Mouse (Mus musculus) adrenal gland (tissue): ENCODE measurements at regions not wholly inside any gene's neighbourhood (a gene's known extent, or its start where the extent isn't known, plus 50 kb on each side); places are given as distances from the start of the nearest gene placed in this dataset.

Experiments used
- intact Hi-C: fragments of 180-260 bp; cut with DNase I; formaldehyde crosslinking; loops from one replicate; pipeline ENCODE4 v1.15.1; 2025

DNA sequence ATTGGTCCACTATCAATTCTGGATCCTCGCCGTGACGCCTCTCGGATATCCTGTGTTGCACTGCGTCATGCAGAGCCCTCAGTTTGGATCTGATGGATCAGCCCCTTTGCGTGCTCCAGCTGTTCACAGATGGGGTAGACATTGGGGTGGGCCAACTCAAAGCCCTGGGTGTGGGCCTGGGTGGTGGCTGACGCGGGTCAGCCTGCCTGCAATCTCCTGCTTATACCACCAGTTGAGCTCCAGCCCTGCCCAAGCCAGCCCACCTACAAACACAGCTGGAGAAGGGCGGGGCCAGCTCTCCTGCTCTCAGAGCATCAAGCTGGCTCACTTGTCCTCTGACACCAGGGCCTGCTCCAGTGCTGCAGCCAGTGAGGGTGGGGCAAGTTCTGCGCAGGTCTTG, 73.1 kb downstream of the Rps15a start:
- intact Hi-C loops, result no loop called here

DNA sequence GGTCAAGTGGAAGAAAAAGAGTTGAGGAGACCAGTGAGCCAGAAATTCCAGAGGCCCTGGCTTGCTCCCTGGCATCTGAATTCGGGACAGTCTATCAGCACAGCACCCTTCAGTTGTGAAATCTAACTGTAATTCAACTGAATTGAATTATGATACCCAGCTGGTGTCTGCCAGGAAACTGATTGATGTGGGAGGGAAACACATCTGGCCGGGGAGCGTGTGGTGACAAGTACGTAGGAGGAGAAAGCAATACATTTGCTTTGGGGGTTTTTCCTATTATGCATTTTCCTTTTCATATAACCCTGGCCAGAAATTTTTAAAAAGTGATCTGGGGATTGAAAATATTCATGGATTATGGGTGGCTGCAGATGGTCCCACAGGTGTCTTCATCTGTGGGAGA, 76.1 kb downstream of the Rps15a start:
- intact Hi-C loops, result no loop called here

DNA sequence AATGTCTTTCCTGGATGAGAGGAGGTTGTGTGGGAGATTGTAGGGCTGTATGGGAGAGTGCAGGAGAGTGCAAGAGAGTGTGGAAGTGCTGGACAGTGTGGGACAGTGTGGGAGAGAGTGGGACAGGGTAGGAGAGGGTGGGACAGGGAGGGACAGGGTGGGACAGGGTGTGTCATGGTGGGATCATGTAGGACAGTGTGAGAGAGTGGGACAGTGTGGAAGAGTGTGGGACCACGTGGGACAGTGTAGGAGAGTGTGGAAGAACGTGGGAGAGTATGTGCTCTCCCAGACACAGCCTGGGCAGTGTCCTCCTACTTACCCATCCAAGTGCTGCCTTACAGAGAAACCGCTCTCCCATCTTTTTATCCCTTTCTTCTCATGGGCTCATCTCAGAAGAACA, 78.9 kb downstream of the Rps15a start:
- intact Hi-C loops, result no loop called here

DNA sequence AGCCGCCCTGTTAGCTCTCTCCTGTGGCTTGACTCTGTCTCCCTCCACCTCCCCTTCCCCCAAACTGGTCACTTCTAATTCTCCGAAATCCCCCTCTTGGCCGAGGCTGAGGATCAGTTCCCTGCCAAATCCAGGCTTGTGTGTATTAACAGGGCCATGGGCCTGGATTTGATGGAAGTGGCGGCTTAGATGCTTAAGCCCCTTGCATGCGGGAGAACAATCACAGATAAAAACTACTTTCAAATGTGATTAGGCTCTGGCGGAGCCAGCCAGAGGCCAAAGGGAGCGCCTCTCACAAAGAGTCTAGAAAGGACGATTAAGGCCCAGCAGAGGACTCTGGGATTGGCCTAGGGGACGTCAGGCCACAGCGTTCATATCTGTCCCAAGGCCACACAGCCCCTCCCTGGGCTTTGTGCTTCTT, 89.9 kb downstream of the Rps15a start:
- intact Hi-C loops, result no loop called here

DNA sequence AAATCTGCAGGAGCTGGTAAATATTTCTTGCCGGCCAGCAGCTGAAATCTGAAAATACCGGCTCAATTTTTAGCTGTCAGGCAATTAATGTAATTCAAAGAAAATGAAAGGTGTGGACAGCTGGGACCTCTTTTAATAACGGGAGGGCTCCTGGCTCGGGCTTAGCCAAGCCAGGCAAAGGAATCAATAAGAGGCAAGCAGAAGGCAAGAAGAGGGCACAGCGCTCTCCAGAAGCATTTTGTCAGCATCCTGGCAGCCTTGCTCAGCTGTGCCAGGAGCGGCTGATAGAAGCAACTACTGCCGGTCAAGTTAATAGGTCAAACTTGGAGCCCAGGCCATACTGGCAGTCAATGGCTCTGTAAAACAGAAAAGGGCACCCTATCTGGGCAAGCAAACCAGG, 111.4 kb downstream of the Rps15a start:
- intact Hi-C loops, result no loop called here

DNA sequence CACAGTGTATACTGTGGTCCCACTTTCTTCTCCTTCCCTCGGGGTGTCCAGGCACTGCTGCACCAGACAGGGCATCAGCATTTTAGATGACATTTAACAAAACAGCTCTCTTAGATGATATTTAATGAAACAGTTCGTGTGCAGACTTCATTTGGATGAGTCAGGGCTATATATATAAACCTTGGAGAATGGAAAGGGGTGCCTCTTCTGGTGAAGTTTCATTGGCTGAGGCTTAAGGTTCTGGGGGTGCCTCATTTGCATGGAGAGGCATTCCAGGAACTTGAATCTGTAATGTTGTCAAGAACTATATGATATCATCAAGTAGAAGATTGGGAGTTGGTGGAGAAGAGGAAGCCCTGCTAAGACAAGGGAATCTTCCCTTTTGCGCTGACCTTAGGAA, 114.1 kb downstream of the Rps15a start:
- intact Hi-C loops, result no loop called here

DNA sequence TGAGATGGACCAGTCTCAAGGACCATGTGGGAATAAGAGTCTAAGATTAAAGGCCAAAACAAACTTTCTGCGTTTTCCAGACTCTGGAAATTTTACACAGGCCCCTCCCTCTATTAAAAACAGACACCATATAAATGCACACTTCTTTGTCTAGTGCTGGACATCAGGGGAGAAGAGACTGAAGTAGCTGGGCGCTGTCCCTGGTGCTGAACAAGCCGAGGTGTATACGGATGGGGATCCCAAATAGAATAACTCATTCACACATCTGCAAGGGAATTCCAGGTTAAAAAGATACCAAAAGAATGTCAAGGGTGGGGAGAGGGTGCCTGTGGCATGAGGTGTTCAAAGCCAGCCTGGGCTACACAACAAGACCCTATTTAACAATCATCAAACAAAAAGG, 114.9 kb downstream of the Rps15a start:
- intact Hi-C loops, result no loop called here

DNA sequence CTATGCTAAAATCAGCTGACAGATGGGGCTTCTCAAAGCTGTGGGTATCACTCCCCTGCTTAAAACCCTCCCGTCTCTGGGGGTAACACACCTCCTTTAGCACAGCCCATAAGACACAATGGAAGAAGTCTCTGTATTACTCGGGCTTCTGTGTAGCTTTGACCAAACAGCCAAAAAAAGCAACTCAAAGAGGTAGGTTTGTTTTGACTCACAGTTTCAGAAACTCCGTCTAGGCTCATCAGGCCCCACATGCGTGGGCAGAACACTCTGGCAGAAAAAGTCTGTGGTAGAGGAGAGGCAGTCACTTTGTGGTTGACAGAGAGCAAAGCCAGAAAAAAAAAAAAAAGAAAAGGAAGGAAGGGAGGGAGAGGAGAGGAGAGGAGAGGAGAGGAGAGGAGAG, 133.8 kb downstream of the Rps15a start:
- intact Hi-C loops, result no loop called here

DNA sequence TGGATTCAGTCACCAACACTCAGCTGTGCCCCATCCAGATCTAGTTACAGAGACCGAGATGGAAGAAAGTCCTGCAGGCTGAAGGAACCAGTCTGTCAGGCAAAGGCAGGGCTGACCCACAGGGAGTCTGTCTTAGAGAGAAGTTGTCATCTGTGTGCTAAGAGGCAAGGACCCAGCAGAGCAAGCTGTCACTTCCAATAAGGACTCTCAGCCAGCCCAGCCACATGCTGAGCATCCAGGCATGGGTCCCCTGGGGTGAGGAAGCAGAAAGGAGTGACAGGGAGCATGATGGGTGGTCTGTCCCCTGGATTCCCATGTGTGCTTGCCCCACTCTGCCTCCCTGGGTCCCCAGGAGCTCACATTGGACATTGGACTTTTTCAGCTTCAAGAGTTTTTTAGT, 144.8 kb downstream of the Rps15a start:
- intact Hi-C loops, result no loop called here

DNA sequence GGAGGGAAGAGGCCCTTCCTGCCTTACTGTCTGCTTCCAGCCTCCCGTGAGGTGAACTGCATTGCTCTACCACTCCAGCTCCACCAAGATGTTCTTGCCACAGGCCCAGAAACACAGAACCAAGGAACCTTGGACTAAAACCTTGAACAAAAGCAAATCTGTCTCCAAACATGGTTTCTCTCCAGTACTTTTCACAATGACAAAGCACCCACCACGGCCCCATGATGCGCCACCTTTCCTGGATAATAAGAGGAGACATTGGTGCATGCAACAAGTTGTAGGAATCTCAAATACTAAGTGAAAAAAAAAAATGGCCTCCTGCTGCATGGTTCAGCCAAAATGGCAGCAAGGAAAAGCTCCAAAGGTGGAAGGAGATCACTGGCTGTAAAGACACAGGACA, 172.6 kb downstream of the Rps15a start:
- intact Hi-C loops, result no loop called here

DNA sequence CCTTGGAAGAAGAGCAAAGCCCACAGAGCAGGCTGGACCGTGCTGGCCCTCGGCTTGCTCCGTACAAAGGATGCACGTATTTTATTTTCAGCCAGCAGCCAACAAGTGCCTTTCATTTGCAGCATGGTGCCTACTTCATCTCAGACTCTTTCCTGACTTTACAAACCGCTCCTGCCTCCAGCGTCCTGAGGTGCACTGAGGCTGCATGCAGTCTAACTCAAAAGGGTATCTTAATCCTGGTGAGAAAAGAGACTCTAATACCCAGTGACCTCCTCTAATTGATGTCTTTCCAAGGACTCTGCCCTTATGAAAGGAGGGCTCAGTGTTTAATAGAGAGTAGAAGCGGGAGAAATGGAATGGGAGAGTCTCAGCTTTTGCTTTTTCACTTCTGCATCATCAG, 176.4 kb downstream of the Rps15a start:
- intact Hi-C loops, result no loop called here

DNA sequence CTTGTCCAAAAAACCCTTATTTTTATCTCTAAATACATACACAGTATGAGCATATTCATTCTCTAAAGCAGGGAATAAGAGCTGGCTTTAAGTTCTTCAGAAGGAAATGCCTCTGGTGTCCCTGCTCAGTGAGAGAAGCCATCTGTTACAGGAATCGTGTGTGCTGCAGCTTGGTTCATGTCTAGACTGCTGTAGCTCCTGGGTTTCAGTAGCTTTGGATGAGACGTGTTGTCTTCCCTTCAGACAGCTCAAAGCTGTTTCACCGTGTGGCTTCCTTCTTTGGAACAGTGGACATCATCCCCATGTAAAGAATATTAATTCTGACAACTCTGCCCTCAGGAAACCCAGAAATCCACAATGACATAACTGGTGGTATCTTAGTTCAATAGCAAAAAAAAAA, 181.1 kb downstream of the Rps15a start:
- intact Hi-C loops, result no loop called here

DNA sequence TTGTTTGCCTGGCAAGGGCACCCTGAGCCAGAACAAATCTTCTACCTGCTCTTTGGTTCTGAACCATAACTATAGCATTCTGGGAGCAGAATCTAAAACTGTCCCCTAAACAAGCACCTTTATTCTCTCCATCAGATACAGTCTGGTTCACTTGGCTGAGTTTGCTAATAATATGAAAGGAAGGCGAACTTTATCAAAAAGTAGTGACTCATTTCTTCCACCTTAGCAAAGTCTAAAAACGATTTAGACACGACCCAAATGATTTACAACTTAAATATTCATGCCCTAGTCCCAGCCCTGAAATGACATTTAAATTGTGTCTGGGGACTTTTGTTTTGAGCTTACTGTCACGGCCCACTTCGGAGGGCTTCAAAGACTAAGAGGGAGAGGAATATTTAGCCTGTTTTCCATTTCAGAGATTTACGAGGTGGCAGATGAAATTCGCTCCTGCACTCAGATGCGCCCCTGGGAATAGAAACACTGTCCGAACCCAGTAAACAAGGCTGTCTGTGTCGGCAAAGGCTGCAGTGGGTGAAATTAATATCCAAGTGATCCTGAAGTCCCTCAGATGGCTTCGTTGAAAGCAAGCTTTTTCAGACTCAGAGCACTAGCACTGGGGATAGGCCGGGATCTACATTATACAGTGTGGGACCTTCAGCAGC, 184.6 kb downstream of the Rps15a start:
- intact Hi-C loops, result no loop called here

DNA sequence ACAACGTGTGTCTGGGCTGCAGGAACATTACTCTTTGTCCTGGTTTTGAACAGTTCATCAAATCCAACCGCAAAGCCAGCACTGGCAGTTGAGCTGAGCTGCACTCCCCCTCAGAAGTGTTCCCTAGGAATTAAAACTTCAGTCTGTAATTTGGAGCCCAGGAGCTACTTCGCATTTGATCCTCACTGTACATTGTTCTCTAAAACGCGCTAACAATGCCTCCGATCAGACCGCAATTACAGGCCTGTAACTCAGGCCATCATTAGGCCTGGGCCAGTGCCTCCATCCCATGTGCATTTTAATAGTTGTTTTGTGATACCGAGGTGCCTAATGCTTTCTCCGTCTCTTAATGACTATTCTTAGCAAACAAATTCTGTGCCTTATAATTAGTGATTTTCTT, 185.6 kb downstream of the Rps15a start:
- intact Hi-C loops, result no loop called here

DNA sequence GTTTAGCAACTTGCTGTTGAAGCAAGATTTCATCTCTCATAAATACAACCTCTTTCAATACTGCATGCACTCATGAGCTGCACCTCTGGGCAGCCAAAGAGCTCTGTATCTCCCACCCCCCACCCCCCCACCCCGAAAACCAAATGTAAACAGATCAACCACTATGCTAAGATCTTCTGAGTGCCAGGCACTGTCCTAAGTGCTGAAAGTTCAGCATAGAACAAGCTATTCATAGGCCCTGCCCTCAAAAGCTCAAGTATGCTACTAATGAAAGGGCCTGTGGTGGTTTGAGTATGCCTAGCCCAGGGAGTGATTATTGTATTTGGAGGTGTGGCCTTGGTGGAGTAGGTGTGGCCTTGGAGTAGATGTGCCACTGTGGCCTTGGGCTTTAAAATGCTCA, 189.6 kb downstream of the Rps15a start:
- intact Hi-C loops, result no loop called here

DNA sequence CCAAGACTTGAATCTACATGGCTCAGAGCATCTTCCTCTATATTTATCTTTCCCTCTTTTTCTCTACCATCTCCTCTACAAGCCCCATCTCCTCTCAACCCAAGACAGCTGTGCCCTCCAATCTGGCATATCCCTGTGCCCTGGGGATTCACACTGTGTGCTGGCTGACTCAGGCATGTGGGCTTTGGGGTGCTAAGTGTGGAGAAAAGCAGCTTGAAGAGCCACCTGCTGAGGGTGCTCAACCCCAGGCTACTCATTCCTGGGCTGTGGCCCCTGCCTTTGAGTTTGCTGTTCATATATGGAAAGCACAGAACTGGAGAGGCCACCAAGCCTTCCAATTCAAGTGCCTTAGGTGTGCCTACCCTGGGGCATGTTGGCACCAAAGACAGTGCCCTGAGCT, 193.7 kb downstream of the Rps15a start:
- intact Hi-C loops, result no loop called here

DNA sequence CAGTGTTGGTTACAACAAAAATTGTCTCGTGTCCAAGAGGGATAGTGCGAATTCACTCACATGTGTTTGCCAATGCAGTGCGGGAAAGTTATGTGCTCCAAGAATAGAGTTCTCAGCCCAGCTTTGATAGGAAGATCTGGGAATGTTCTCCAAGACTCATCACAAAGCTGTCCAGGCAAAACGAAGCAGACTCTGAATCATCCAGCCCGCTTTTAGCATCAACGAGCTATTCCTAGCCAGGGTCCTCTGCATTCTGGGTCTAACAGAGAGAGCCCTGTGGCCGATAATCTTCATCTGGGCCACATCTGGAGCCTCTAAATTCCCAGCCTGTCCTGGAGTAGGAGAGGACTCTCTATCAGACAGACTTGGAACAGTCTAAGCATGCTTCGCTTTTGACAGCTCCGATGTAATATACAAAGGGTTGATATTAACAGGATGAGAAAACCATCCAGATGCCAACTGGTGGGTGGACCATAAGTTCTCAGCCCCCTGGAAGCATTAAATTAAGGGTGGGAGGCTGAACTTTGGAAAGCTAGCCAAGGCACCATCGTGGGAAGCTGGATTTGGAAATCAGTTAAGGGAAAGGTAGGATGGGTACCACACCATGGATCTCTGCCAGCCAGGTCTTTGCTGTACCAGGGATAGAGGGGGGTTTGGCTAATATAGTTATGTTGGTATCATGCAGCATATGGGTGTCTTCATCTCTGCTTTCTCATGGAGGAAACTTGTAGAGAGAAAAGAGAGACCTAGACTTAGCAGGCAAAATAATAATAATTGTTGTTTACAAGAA, 197.6 kb downstream of the Rps15a start:
- intact Hi-C loops, result no loop called here

DNA sequence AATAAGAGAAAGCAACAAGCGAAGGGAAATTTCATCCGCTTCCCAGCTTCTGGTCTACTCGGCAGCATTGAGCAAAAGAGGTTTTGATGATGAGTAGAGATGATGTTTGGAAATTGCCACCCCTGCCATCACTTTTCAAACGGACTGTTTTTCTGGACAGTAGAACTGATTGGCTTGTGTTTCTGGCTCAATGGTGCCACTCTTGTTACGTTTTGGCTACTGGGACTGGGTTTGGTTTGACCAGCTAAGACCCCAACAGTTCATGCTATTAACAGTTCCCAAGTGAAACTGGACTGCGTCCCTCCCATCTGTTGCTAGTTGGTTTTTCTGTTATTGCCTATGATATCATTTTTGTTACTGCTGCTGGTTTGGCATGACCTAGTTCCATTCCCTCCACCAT, 199.1 kb downstream of the Rps15a start:
- intact Hi-C loops, result no loop called here

DNA sequence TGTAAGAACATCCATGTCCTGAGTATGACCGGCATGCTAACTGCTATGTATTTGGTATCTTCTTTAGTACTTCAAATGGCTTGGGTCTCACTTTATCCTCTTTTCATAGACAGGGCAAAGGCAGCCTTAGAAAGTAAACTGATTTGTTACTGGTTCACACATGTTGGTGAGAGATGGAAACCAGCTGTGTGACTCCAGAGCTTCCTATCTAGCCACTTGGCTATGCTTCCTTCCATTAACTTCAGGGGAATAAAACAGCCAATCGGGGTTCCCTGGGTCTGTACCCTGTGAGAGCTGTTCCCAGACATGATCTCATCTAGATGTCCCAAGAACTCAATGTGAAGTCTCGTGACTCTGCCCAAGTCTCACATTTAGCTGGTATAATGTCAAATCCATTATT, 203.5 kb downstream of the Rps15a start:
- intact Hi-C loops, result no loop called here

DNA sequence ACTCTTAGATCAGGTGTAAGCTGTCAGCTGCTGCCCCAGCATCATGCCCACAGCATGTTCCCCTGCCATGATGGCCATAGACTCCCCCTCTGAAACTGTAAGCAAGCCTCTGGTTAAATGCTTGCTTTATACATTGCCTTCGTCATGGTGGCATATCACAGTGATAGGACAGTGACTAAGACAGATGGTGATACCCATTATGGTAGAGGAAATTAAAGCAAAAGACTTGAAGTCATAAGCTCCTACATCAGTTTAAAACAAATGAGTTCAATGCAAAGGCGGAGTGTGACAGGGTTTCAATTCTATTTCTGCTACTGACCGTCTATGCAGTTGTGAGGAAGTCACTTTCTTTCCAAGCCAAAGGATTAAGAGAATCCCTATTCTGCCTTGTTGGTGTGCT, 204.9 kb downstream of the Rps15a start:
- intact Hi-C loops, result no loop called here

DNA sequence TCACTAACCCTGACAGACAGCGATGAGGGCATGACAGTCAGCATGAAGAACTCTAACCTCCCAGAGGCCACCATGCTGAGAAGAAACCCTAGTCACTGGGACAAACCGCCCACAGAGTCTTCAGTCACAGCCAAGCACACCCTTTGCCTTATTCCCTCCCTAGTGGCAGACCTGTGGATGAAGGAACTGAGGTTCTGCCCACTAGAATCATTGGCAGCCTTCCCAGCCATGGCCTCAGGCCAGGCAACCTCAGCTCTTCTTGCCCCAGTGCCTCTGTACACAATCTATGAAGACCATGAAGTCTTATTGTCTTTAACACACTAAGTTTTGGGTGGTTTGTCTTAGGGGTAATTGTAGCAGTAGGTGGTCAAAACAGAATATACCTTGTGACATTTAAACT, 219.5 kb downstream of the Rps15a start:
- intact Hi-C loops, result no loop called here

DNA sequence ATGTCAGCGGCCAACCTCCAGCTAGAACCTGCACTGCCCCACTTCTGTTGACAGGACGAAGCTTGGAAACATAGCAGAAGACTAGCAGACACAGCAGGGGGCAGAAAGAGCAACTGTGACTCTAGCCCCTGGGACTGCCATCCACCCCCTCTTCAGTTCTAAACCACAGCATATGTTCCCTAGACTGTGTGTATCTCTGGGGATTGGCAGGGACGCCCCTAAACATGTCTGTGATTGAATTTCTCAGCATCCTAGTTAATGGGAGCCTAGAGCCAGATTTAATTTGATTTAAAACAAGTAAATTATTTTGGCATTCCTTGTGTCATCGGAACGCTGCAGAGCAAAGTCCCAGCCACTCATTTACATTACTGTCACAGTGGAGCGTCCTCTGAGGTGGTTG, 228.7 kb downstream of the Rps15a start:
- intact Hi-C loops, result loop anchor here (10.0 kb wide), 2 partner anchors 262 to 1242 kb away; no protein-coding TSS in a partner anchor

DNA sequence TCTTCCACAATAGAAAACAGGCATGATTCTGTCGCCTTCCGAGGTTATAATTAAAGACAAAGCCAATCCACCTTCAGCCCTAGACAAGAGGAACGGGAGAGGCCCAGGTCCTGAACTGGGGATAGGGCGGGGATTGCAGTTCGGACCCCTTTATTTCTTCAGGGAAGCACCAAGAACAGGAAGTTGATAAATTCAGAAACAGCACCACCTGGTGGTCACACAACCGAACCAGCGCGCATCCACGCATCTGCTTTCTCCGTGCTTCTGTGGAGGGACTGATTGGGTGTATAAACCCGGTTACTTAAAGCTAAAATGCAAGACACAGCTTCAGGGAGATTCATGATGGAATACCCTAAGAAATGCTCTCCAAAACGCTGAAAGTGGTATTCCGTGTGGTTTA, 233.2 kb downstream of the Rps15a start:
- intact Hi-C loops, result loop anchor here (5.0 to 10.0 kb wide), 4 partner anchors 151 to 1238 kb away; no protein-coding TSS in a partner anchor
